Mouse (Mus musculus) retina, postnatal 7 days (tissue): ENCODE data around the gene Gm20075.
"Not testable (repeated sequence)": the region's sequence is repeated elsewhere in the genome, so short reads cannot be mapped to it uniquely, and the experiment has no call there.

Experiments
- DNase-seq: peaks from one replicate; pipeline ENCODE4 v3.0.0-alpha.2; 2012; ENCODE audit warnings: low read depth, low spot score

Gm20075 gene

DNA sequence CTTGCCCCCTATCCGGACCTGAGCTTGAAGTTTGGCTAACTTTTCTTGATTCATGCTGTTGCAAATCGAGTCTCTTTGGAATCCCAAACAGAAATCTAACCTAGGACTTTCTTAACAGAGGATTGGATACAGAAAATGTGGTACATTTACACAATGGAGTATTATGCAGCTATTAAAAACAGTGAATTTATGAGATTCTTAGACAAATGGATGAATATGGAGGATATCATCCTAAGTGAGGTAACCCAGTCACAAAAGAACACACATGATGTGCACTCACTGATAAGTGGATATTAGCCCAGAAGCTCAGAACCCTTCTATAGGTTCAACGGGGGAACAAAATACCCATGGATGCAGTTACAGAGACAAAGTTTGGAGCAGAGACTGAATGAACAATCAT, at the start of gene Gm20075:
Gm20075 (minus strand) TSS at position 101 of the 400 bp plus-strand sequence.
- not testable (repeated sequence) for DNase-seq

DNA sequence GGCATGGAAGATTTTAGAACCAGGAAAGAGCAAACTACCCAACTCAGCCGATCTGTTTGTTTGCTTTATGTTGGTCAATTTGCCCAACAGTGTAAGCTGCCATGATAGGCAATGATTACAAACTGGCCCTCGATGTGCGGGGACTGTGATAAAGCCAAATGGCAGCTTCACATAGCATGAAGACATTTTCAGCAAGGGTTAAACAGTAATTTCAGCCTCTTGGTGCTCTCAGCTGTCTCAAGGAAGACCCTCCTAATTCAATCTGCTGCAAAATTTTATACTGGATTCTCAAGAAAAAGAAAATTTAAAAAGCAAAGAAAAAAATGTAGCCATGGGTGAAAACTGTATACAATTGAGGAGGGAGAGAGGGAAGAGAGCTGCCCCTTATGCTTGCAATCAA, 47.9 kb upstream of the Gm20075 start:
- no peak for DNase-seq

DNA sequence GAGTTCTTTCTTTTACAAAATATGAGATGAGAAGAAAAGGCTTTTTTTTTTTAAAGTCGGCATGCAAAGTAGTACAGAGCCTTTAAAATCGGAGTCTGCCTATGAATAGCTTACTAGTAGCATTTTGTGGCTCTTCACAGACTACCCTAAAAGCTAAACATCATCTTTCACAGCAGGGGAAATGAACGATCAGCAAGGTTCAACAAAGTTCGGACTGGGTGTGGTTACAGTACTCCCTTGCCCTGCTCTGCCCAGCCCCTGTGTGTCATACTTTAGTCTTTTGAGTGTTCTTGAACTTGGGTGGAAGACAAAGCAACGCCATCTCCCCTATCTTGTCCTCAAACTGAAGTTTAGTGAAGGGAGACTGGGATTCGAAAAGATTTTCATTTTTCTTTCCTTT, 45.5 kb upstream of the Gm20075 start:
- DNase-seq = no peak

DNA sequence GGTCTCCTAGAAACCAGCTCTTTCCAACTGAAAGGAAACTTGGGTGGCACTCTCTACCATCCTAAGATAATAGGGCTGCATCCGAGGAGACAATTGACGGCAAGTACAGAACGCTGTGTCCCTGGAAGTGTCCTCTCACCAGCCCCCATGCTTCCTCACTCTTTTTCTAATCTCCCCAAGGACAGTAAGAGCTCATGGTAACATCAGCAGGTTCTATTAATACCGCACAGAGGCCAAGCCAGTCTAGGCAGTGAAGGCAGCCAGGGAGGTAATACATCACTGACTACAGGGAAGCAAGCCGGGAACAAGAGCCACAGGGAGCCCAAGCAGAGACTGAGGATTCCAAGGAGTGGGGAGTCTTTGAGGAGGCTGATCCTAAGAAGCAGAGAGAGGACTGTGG, 43.8 kb upstream of the Gm20075 start:
- no peak for DNase-seq

DNA sequence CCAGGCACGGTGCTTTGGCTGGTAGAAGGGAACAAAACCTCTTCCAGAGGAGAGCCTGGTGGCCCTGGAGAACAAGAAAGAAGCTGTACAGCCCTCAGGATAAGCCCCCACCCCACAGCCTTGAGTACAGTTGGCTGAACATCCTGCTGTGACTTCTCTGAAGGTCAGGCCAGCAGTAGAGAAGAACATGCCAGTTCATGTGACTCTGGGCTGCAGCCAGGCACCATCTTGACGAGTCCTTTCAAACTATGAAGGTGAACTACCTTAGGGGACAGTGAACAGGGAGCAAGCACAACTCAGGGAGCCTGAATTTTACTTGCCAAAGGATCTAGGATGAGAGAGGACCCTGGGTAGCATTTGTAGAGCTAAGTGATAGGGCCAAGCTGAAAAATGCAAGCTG, 31.5 kb upstream of the Gm20075 start:
- no peak for DNase-seq

DNA sequence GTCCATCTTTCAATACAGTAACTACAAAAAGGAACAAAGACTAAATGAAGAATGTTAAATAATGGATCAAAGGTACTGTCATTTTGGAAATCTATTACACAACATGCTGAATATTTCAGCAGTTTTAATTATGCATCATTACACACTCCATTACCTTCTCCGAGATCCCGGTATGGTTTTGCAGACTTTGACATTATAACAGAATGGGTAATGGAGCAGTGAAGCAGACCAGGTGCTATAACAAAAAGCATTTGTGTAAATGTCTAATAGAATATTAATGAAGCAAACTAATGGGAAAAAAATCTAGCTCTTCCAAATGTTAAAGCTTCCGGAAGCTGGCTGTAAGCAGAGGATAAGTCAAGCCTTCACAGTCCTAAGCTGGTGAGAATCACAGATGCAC, 29.6 kb upstream of the Gm20075 start:
- no peak for DNase-seq

DNA sequence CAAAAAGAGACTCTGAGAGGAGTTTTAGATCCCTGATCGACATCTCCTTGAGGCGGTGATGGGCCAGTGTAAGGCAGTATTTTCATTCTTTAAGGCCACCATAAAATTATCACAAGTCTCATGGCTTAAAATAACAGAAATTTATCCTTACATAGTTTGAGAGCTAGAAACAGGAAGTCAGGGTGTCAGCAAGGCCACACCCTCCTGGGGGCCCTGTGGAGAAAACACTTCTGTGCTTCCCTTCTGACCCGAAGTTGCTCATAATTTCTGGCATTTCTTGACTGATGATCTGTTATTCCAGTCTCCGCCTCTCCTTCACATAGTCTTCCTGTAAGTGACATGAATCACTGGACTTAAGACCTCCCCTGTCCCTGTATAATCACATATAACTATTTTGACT, 25.2 kb upstream of the Gm20075 start:
- no peak for DNase-seq

DNA sequence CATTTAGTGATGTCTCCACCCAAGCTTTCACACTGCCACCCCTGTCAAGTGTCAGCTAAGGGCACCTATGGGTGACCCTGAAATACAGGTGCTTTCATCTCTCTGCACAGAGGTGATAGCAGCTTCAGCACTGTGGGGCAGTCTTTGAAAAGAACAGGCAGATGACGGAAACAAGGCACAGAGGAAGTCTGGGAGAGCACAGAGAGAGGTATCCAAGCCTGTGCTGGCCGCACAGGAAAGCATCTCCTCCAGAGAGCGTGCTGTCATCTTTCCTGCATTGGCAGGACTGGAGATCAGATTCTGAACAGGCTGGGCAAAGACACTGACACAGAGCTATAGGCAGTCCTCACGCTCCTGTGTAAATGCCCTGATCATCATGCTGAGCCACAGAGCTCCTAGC, 9.8 kb upstream of the Gm20075 start:
- no peak for DNase-seq

DNA sequence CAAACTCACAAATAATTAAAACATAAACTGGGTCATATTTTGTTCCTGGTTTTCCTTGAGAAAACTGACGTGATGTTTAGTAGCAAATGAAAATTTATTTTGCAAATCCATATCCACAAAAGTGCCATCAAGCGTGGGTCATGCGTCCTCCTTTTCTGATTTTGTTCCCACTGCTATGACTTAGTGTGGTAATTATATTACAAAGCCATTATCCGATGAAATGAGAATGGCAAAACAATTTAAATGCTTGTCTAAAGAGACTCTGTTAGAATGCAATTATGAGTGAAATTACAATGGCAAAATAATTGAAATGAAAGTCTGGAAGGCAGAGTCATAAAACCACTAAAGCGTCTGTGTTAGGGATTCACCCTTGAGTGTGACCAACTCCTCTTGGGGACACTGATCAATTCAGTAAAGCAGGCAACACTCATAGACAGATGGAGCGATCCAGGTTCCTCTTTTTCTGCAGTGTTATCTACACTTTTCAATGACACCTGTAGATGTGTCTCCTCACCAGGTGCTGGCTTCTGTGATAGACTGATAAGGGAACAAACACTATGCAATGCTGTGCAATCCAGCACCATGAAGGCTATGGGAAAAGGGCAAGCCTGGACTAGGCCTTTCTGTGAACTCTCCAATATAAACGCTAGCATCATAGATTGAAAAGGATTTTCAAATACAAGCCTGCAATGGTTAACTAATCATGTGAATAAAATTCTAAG, 4.6 kb upstream of the Gm20075 start:
- DNase-seq = no peak

DNA sequence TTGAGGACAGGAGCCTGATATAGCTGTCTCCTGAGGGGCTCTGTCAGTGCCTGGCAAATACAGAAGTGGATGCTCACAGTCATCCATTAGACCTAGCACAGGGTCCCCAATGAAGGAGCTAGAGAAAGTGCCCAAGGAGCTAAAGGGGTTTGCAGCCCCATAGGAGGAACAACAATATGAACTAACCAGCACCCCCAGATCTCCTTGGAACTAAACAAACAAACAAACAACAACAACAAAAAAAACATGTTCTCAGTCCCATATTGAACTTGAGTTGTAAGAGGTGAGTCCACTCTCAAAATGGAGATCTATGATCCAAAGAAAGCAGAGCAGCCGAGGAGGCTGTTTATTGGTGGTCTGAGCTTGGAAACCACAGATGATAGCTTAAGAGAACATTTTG, 578 bp upstream of the Gm20075 start, which contains the start of gene Gm17190:
Gm17190 (plus strand) TSS at position 301 of the 400 bp plus-strand sequence.
- DNase-seq = not testable (repeated sequence)

DNA sequence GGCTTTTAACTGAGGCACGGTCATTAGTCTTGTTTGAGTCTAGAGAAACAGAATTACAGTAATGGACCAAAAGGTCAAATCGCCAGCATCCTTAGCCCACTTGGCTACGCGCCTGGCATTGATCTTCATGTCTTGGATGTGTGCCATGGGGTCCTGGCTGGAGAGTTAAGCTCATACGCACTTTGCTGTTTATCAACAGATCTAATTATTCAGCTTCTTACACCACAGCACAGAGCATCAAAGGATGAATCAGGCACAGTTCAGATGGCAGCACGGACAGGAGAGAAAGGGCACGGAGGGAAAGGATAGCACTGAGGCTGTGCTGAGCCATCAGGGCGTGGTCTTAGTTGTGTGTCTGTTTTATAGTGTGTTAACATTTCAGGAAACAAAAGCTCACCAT, 7.6 kb downstream of the Gm20075 start:
- DNase-seq = no peak

DNA sequence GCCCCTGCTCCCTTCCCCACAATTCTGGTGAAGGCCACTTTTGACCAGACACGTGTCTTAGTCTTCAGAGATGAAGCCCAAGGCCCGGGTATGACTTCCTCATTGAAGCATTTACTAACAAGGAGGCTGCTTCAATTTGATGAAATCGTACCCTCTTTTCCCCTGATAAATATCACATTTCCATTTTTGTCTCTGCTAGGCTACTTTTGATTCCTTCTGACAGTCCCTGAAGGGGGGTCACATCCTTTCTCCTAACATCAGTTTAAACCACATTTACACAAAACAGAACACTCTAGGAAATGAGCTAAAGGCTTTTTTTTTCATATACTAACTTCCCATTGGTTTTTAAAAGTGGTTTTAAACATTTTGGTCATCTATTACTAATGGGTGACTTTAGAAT, 28.4 kb downstream of the Gm20075 start:
- no peak for DNase-seq

DNA sequence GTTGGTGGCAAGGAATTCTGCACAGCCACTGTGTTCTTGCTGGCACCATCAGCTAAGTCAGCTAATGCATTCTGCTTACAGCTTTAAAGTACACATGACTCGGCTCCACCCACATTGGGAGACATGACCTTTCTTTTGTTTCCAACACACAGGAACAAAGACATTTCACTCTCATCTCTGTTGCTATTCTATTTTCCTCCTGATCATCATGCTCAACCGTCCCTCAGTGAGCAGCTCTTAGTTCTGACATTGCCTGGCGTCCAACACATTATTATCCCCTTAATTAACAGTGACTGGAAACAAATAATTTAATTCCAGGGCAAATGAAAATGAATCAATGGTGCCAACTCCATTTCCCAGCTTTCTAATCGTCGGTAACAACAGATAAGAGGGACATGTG, 35.8 kb downstream of the Gm20075 start:
- no peak for DNase-seq

DNA sequence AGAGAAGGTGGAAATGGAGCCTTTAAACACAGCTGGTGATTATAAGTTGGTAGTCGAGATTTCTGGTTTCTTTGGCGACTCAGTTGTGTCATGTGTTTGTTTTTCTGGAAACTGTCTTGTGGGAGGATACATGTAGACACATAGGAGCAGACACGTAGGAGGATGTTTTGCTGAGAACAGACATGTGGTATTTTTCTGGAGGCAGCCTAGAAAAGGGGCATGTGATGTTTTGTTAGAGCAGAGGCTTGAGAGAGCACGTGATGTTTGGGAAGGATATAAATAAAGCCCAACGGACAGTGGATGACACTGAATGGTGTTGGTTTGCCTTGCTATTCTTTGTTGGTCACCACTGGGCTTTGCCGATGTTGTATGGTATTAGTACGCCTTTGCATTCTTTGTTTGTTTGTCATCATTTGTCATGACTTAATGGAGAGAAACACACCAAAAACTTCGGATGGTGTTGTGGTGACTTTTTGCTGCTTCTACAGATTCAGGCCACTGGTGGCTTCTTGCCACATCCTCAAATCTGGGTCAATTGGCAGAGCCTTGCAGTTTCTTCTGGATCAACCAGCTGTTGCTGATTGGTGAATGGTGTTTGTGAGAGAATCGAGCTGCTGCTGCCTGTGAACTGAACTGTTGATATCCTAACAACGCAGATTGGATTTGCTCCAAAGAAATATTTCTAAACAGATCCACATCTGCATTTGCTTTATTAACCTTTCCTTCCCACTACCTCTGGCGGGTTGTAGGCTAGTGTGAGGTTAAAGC, 40.7 kb downstream of the Gm20075 start:
- no peak for DNase-seq

DNA sequence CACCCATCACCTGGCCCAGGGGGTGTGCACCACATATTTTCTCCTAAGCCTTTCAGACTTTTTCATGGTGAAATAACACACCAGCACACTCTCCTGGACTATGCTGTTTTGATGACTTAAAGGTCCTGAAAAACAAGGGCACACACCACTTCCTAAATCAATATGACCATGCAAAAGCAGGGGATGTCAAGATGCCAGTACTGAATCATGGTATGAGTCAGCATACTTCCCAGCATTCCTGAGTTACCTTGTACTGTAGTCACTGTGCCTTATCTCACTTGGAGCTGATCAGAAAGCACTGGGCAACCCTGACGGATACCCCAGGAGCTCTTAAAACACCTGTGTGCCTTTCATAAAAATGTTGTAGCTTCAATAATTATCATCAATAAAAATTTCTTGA, 41.6 kb downstream of the Gm20075 start:
- no peak for DNase-seq

DNA sequence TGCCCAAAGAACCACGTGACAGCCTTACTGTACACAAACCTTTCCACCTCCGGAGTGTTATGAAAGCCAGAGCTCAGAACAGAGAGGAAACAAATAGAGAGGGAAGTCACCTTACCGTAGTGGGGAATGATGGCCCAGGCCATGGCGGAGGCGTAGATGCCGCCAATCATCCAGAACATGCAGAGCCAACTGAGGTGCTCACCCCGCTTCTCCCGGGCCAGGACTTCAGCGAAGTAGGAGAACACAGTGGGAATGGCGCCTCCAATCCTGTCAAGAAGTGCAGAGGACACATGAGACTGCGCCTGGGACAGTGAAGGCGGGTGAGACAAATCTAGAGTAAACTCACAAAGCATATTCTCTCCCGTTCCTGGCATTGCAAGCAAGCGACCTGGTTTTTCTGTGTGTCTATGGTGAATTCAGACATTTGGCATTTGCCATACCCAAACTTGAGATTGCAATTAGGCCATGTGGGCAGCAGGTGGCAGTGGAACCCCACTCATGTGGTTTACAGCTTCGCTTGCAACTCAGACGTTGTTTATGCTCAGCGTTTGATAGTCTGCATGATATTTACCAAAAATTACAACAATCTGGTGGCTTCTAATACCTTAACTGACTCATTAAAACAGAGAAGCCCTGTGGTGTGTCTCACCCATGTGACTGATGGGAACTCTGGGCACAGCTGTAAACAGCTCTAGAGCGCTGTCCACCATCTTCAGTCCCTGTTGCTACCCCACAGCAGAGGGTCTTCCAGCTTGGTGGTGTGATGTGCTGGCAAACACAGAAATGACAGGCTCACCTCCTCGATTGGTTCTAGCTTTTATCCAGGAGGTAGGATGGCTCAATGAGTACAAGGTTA, 50.6 kb downstream of the Gm20075 start:
- DNase-seq = peak; percentile 23
